Mouse (Mus musculus) myocyte (in vitro differentiated cells): ENCODE measurements around the gene Kif11. TPM values are rescaled to one million over a fixed set of nuclear protein-coding genes. Genes with fewer than 3 reads are reported as not detected.

Experiments used
- H3K27me3 ChIP-seq: one replicate; pipeline ENCODE4 v1.6.1; 2011; ENCODE audit not compliant: control insufficient read depth, insufficient read depth, insufficient read length
- H3K36me3 ChIP-seq: one replicate; pipeline ENCODE4 v1.6.1; 2011; ENCODE audit not compliant: control insufficient read depth, insufficient read depth
- H3K4me2 ChIP-seq: one replicate; pipeline ENCODE4 v1.6.1; 2011; ENCODE audit warnings: low read depth, control low read depth
- H3K4me3 ChIP-seq: one replicate; pipeline ENCODE4 v1.5.1; 2011; ENCODE audit warnings: mild to moderate bottlenecking, control low read depth, moderate library complexity
- H3K79me2 ChIP-seq: one replicate; pipeline ENCODE4 v1.6.1; 2011; ENCODE audit not compliant: control insufficient read depth, insufficient read depth
- H3ac ChIP-seq: one replicate; pipeline ENCODE4 v1.6.1; 2011; ENCODE audit not compliant: control insufficient read depth, insufficient read length
- CEBPB ChIP-seq: IDR thresholded peaks from 2 replicates; pipeline ENCODE4 v1.6.1; 2011; ENCODE audit warnings: mild to moderate bottlenecking, moderate library complexity; ENCODE audit not compliant: poor library complexity, insufficient read depth, severe bottlenecking
- E2F4 ChIP-seq: IDR thresholded peaks from one replicate; pipeline ENCODE4 v1.6.1; 2011; ENCODE audit warnings: mild to moderate bottlenecking, control low read depth, moderate library complexity; ENCODE audit not compliant: insufficient read depth
- MAX ChIP-seq: IDR thresholded peaks from one replicate; pipeline ENCODE4 v1.6.1; 2011; ENCODE audit warnings: low read depth, mild to moderate bottlenecking, control low read depth
- MYOD1 ChIP-seq, 3 experiments: IDR thresholded peaks; one replicate each; pipeline ENCODE4 v1.6.1; 2011; ENCODE audit warnings: control low read depth in 2 of 3, low read depth in 2 of 3, mild to moderate bottlenecking in 2 of 3, moderate library complexity in 1 of 3; ENCODE audit not compliant: insufficient read length in 2 of 3, control insufficient read depth in 1 of 3
- MYOG ChIP-seq, 3 experiments: IDR thresholded peaks; one replicate each; pipeline ENCODE4 v1.6.1; 2011; ENCODE audit warnings: control low read depth in 2 of 3, low read depth in 2 of 3, mild to moderate bottlenecking in 2 of 3; ENCODE audit not compliant: insufficient read length in 2 of 3, control insufficient read depth in 1 of 3, insufficient read depth in 1 of 3
- POLR2A ChIP-seq: IDR thresholded peaks from one replicate; pipeline ENCODE4 v1.6.1; 2011; ENCODE audit warnings: low read depth, mild to moderate bottlenecking, control low read depth, moderate library complexity; ENCODE audit not compliant: insufficient read length
- POLR2AphosphoS2 ChIP-seq: IDR thresholded peaks from one replicate; pipeline ENCODE4 v1.6.1; 2011; ENCODE audit warnings: low read depth, control low read depth; ENCODE audit not compliant: insufficient read length
- REST ChIP-seq: IDR thresholded peaks from one replicate; pipeline ENCODE4 v1.6.1; 2011; ENCODE audit warnings: mild to moderate bottlenecking, control low read depth, moderate library complexity; ENCODE audit not compliant: insufficient read depth, insufficient read length
- SRF ChIP-seq: IDR thresholded peaks from one replicate; pipeline ENCODE4 v1.6.1; 2011; ENCODE audit warnings: low read depth; ENCODE audit not compliant: control insufficient read depth, insufficient read length
- TCF12 ChIP-seq: IDR thresholded peaks from one replicate; pipeline ENCODE4 v1.6.1; 2011; ENCODE audit warnings: mild to moderate bottlenecking, control low read depth; ENCODE audit not compliant: poor library complexity, insufficient read depth, severe bottlenecking
- TCF3 ChIP-seq: IDR thresholded peaks from one replicate; pipeline ENCODE4 v1.6.1; 2011; ENCODE audit warnings: low read depth, control low read depth; ENCODE audit not compliant: insufficient read length
- USF1 ChIP-seq: IDR thresholded peaks from one replicate; pipeline ENCODE4 v1.6.1; 2011; ENCODE audit warnings: low read depth, mild to moderate bottlenecking, control low read depth, moderate library complexity
- polyA plus RNA-seq: library from polyadenylated mRNA; unstranded; fragments of >200 nt; fragmentation: generic; extraction: Trizol; gene quantifications from one replicate; pipeline ENCODE4 v1.2.1, GENCODE M21; 2012; ENCODE audit warnings: missing spikeins

The Kif11 gene
- polyA plus RNA-seq, 1 experiment: 4.1 TPM

GRCm38 (mm10) chr19:37362545-37362944 lies 13.7 kb upstream of the Kif11 start:
- Histone ChIP-seq H3ac (no peak overlapping the region), H3K4me2 (no peak overlapping the region), H3K79me2 (no peaks in the 10 kb centered on the region), H3K4me3 (no peak overlapping the region), H3K36me3 (no peaks in the 10 kb centered on the region), H3K27me3 (no peaks in the 10 kb centered on the region)
- no peak for TF ChIP-seq TCF3
- no peak for TF ChIP-seq USF1
- TF ChIP-seq MYOG (IDR thresholded peaks at IDR 0.05; ENCODE audit: control insufficient read depth in 1 of 3, insufficient read depth in 1 of 3, insufficient read length in 2 of 3, low read depth in 2 of 3): no peak
- no peak for TF ChIP-seq TCF12
- TF ChIP-seq REST: no peak
- TF ChIP-seq E2F4: no peak
- TF ChIP-seq POLR2AphosphoS2: no peak

GRCm38 (mm10) chr19:37363128-37363939 lies 12.9 kb upstream of the Kif11 start:
- H3K79me2 ChIP-seq: no peaks in the 10 kb centered on the region
- no peaks in the 10 kb centered on the region for H3K36me3 ChIP-seq
- H3ac ChIP-seq: no peak overlapping the region
- TF ChIP-seq E2F4: no peak
- no peak for TF ChIP-seq TCF12
- TF ChIP-seq REST: no peak
- H3K27me3 ChIP-seq: no peaks in the 10 kb centered on the region
- H3K4me3 ChIP-seq: no peak overlapping the region
- no peak overlapping the region for H3K4me2 ChIP-seq

DNA sequence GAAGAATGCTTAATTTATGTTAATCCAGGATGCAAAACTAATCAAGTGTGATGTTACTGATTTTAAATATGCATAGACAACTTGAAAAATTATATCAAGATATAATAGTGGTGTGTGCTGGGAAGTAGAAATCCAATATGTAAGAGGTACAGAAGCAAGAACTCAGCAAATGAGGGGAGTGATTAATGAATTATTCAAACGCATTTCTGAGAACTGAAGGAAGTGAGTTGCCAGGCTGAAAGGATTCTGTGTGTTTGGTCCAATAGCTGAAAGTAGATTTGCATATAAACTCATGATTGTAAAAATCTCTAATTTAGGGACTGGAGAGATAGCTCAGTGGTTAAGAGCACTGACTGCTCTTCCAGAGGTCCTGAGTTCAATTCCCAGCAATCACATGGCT lies 7.2 kb upstream of the Kif11 start:
- H3K4me3 ChIP-seq: no peak overlapping the region

GRCm38 (mm10) chr19:37369921-37370320 lies 6.3 kb upstream of the Kif11 start:
- Histone ChIP-seq H3ac (no peak overlapping the region), H3K36me3 (no peaks in the 10 kb centered on the region), H3K79me2 (no peaks in the 10 kb centered on the region), H3K4me3 (no peak overlapping the region), H3K27me3 (no peaks in the 10 kb centered on the region), H3K4me2 (no peak overlapping the region)
- TF ChIP-seq CEBPB (no peak), TCF12 (no peak), POLR2A (no peak), REST (no peak), MYOD1 (IDR thresholded peaks at IDR 0.05; ENCODE audit: control insufficient read depth in 1 of 3, insufficient read length in 2 of 3, low read depth in 2 of 3) (no peak), USF1 (no peak), SRF (no peak), TCF3 (no peak), MAX (no peak), POLR2AphosphoS2 (no peak), E2F4 (no peak), MYOG (IDR thresholded peaks at IDR 0.05; ENCODE audit: control insufficient read depth in 1 of 3, insufficient read depth in 1 of 3, insufficient read length in 2 of 3, low read depth in 2 of 3) (no peak)

More for the DNA sequence above, 7.2 kb upstream of the Kif11 start:
- no peaks in the 10 kb centered on the region for H3K79me2 ChIP-seq
- no peak overlapping the region for H3ac ChIP-seq
- no peaks in the 10 kb centered on the region for H3K27me3 ChIP-seq
- TF ChIP-seq MYOG (IDR thresholded peaks at IDR 0.05; ENCODE audit: control insufficient read depth in 1 of 3, insufficient read depth in 1 of 3, insufficient read length in 2 of 3, low read depth in 2 of 3) (no peak), SRF (no peak), REST (no peak), MAX (no peak), POLR2AphosphoS2 (no peak), USF1 (no peak), CEBPB (no peak)
- no peaks in the 10 kb centered on the region for H3K36me3 ChIP-seq
- H3K4me2 ChIP-seq: no peak overlapping the region

- Histone ChIP-seq H3K36me3 (no peaks in the 10 kb centered on the region), H3K4me3 (no peak overlapping the region), H3K27me3 (no peaks in the 10 kb centered on the region), H3K4me2 (no peak overlapping the region), H3ac (no peak overlapping the region), H3K79me2 (no peaks in the 10 kb centered on the region)
- TF ChIP-seq REST (no peak), TCF12 (no peak), MYOG (IDR thresholded peaks at IDR 0.05; ENCODE audit: control insufficient read depth in 1 of 3, insufficient read depth in 1 of 3, insufficient read length in 2 of 3, low read depth in 2 of 3) (no peak), USF1 (no peak), SRF (no peak), MYOD1 (IDR thresholded peaks at IDR 0.05; ENCODE audit: control insufficient read depth in 1 of 3, insufficient read length in 2 of 3, low read depth in 2 of 3) (no peak), POLR2AphosphoS2 (no peak), E2F4 (no peak), CEBPB (no peak), POLR2A (no peak), TCF3 (no peak), MAX (no peak)
These were observed 5.8 kb upstream of the Kif11 start for GRCm38 (mm10) chr19:37370356-37370755.
